Mouse (Mus musculus) frontal cortex, adult 2 months (tissue): ENCODE measurements around the gene Fam222a. TPM values are rescaled to one million over a fixed set of nuclear protein-coding genes. Genes with fewer than 3 reads are reported as not detected.

Source experiments
- DNase-seq, 2 experiments: peaks; one replicate each; pipeline ENCODE4 v3.0.0; 2022; ENCODE audit warnings: low spot score in 1 of 2; ENCODE audit errors: extremely low spot score in 1 of 2
- polyA plus RNA-seq: library from polyadenylated mRNA; depleted of rRNA; stranded (reverse); fragments of >200 nt; gene quantifications from 2 replicates; pipeline ENCODE4 v1.2.3, GENCODE M21; 2012; rRNA removed

Fam222a gene
- polyA plus RNA-seq, 1 experiment: 8.3 TPM

GRCm38 (mm10) chr5:114648728-114649311 is 81.0 kb downstream of the Fam222a start:
- no peak for DNase-seq

DNA sequence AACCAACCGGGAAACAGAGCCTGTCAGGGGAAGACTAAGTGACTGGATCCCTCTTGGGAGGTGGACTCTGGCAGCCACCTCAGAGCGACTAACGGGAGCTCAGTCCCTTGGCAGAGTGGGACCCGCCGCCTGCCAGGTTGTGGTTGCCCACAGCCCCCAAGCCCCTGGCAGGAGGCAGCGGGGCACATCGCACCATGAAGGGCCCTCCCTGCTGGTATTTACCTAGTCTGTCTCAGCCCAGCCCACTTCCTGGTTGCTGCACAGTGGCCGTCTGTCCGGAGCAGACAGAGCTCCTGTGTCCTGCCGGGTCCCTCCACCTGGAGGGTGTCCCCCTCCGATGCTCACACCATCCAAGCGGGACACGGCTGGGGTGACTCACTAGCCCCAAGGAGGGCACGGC is 83.2 kb downstream of the Fam222a start:
- no peak for DNase-seq

DNA sequence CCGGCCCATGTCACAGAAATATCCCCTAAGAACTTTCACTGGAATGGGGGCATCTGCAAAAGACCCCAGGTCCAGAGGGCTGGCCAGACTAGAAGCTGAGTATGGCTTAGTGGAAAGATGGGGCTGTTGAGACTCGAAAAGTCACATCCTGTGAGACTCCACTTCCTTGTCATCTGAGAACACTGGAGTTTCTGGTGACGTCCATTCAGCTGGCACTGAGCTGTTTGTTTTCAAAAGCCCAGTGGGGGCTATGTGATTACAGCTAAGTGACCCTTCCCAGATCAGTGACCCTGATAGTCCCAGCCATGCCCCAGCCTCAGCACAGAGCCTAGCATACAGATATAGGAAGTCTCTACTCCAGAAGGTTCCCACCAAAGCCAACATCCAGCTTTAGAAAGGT is 83.6 kb downstream of the Fam222a start:
- no peak for DNase-seq

- no peak for DNase-seq
Measured at GRCm38 (mm10) chr5:114653656-114654437, 86.0 kb downstream of the Fam222a start.

DNA sequence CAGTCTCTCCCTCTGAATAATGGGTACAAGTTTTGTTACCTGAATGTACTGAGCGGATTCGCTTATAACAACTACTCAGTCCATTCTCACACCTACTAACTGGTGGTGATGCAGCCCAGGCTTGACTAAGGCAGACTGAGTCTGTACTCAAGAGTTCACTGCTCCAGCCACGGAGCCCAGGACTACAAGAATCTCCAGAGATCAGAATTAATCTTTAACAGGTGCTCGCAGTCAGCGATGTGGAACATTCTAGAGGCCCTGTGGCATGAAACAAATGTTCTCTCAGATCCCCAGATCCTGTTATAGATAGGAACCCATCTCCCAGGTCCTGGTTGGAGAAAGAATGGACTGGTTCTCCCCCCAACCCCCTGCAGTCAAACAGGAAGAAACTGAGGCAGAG is 87.9 kb downstream of the Fam222a start:
- DNase-seq: no peak

DNA sequence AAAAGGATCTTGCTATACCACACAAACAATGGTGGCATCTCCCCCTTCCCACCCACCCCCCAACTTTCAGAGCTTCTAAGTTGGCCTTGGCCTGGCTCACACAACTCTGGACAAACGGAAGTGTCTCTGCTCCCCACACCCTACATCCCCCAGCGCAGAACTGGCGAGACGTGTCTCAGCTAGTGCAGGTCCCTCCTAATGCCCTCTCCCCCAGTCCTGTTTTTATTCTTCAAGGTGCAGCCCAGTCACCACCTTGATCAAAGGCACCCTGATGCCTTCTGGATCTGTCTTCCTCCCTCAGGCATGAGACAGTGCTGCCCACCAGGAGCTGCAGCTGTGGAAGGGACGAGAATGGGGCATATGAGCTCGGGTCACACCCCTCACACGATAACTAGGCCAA is 88.5 kb downstream of the Fam222a start:
- no peak for DNase-seq

- DNase-seq: no peak
Measured at GRCm38 (mm10) chr5:114657426-114657825, 89.6 kb downstream of the Fam222a start.

DNA sequence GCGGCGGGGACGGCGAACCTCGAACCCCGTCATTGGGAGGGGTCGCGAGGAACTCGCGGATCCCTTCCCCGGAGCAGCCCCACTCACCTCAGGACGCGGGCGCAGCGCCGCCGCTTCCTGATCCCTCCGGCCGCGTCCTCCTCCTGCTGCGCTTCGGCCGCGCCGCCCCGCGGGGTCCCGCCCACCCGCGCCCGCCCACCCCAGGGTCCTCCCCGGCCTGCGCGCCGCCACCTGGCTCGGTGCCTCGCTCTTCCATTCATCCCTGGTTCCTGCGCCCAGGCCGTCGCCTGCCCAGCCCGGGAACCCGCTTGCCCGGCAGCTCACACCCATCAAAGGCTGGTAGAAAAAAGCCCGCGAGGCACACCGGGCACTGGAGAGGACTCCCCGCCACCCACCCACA is 90.4 kb downstream of the Fam222a start, which contains the start of gene Trpv4:
Gene Trpv4 (minus strand): TSS at position 167 of the 400 bp plus-strand sequence.
- no peak for DNase-seq

- DNase-seq: no peak
Measured at GRCm38 (mm10) chr5:114661029-114661428, 93.2 kb downstream of the Fam222a start.

Other genes with a start within 250 kb of the Fam222a start
- 56.8 and 57.4 TPM in 2 replicates for gene Kctd10, start 187.5 kb upstream of the Fam222a start, polyA plus RNA-seq
- 80.8 and 85.5 TPM in 2 replicates for gene Ube3b, start 187.4 kb upstream of the Fam222a start, polyA plus RNA-seq
- 31.1 and 31.4 TPM in 2 replicates for gene Mmab, start 124.0 kb upstream of the Fam222a start, polyA plus RNA-seq
- 35.8 and 38.1 TPM in 2 replicates for gene Mvk, start 123.7 kb upstream of the Fam222a start, polyA plus RNA-seq
- 1.9 and 2.2 TPM in 2 replicates for gene Trpv4, start 90.4 kb downstream of the Fam222a start, polyA plus RNA-seq
- 51.5 and 58.9 TPM in 2 replicates for gene Gltp, start 123.0 kb downstream of the Fam222a start, polyA plus RNA-seq
- gene Tchp, start 139.7 kb downstream of the Fam222a start, polyA plus RNA-seq: 19.9 and 20.3 TPM in 2 replicates
- 32.8 and 33.0 TPM in 2 replicates for gene Ankrd13a, start 206.7 kb downstream of the Fam222a start, polyA plus RNA-seq
- gene Git2, start 207.5 kb downstream of the Fam222a start, polyA plus RNA-seq: 48.1 and 49.1 TPM in 2 replicates